Mouse (Mus musculus): Measurements from ENCODE around the gene Otulin. TPM values are rescaled to one million over a fixed set of nuclear protein-coding genes. Genes with fewer than 3 reads are reported as not detected.

Gene Otulin
- total and polyA plus RNA-seq, 3 experiments, result 40.0 to 84.8 (median 80.2) TPM

GRCm38 (mm10) chr15:27493516-27493915, 137.0 kb downstream of the Otulin start:
- no peak overlapping the region for H3K4me2 ChIP-seq (ENCODE audit: insufficient read depth, low read depth, poor library complexity, severe bottlenecking)
- no peaks in the 10 kb centered on the region for H3K79me2 ChIP-seq (replicated peaks; ENCODE audit: control insufficient read depth, extremely low read depth, insufficient read depth, poor library complexity, severe bottlenecking)
- H3K27ac ChIP-seq (ENCODE audit: insufficient read depth, low read depth), result no peak overlapping the region
- dilution Hi-C loops (cut with MboI; ENCODE audit: extremely low pct_ligation_motif_present, extremely low pct_unique_long_range_greater_than_20kb, low sequenced_read_pairs), result no loop called here
- no peaks in the 10 kb centered on the region for H3K9me3 ChIP-seq (replicated peaks; ENCODE audit: low read length)
- H3K36me3 ChIP-seq (replicated peaks in 1 of 2; ENCODE audit: control insufficient read depth in 1 of 2, insufficient read depth in 1 of 2, low read length in 1 of 2), result peaks cover 0 to 12% of the 10 kb centered on the region in 2 experiments
- no peak overlapping the region for H3K9ac ChIP-seq (ENCODE audit: insufficient read depth, low read depth)
- TF ChIP-seq BHLHE40 (IDR thresholded peaks at IDR 0.05; ENCODE audit: low read depth, low read length) (no peak), NELFE (IDR thresholded peaks at IDR 0.05; ENCODE audit: low read depth, low read length) (no peak), CHD1 (IDR thresholded peaks at IDR 0.05; ENCODE audit: low read depth, low read length) (no peak), MEF2A (IDR thresholded peaks at IDR 0.05; ENCODE audit: borderline replicate concordance, low read depth, low read length) (no peak), E2F4 (IDR thresholded peaks at IDR 0.05; ENCODE audit: insufficient replicate concordance, low read depth, low read length) (no peak)
- in situ Hi-C loops (cut with MboI; ENCODE audit: low pct_ligation_motif_present, low pct_unique_long_range_greater_than_20kb, low sequenced_read_pairs), result no loop called here
- DNase-seq (ENCODE audit: extremely low read depth), result no peak
- H3K27me3 ChIP-seq (replicated peaks), result no peaks in the 10 kb centered on the region
- peaks cover 0 to 15% of the 10 kb centered on the region in 2 experiments; a peak in 1 of 4 replicates for H3K4me1 ChIP-seq (ENCODE audit: control insufficient read depth in 1 of 2, insufficient read depth in 2 of 2)
- H3K4me3 ChIP-seq (replicated peaks in 1 of 3; ENCODE audit: low read depth in 2 of 3, low read length in 2 of 3, poor library complexity in 1 of 3), result no peak overlapping the region

- Histone ChIP-seq H3K4me1 (ENCODE audit: control insufficient read depth in 1 of 2, insufficient read depth in 2 of 2) (peaks cover 0 to 11% of the 10 kb centered on the region in 2 experiments; a peak in 1 of 4 replicates), H3K4me2 (ENCODE audit: insufficient read depth, low read depth, poor library complexity, severe bottlenecking) (no peak overlapping the region), H3K4me3 (replicated peaks in 1 of 3; ENCODE audit: low read depth in 2 of 3, low read length in 2 of 3, poor library complexity in 1 of 3) (no peak overlapping the region), H3K36me3 (replicated peaks in 1 of 2; ENCODE audit: control insufficient read depth in 1 of 2, insufficient read depth in 1 of 2, low read length in 1 of 2) (peaks cover 0 to 16% of the 10 kb centered on the region in 2 experiments), H3K27me3 (replicated peaks) (no peaks in the 10 kb centered on the region), H3K9me3 (replicated peaks; ENCODE audit: low read length) (no peaks in the 10 kb centered on the region), H3K9ac (ENCODE audit: insufficient read depth, low read depth) (no peak overlapping the region), H3K27ac (ENCODE audit: insufficient read depth, low read depth) (no peak overlapping the region), H3K79me2 (replicated peaks; ENCODE audit: control insufficient read depth, extremely low read depth, insufficient read depth, poor library complexity, severe bottlenecking) (no peaks in the 10 kb centered on the region)
- dilution Hi-C loops (cut with MboI; ENCODE audit: extremely low pct_ligation_motif_present, extremely low pct_unique_long_range_greater_than_20kb, low sequenced_read_pairs) (no loop called here), in situ Hi-C loops (cut with MboI; ENCODE audit: low pct_ligation_motif_present, low pct_unique_long_range_greater_than_20kb, low sequenced_read_pairs) (no loop called here)
- TF ChIP-seq RAD21 (IDR thresholded peaks at IDR 0.05; ENCODE audit: low read depth, low read length) (no peak), PAX5 (IDR thresholded peaks at IDR 0.05; ENCODE audit: low read length) (no peak), POLR2AphosphoS2 (IDR thresholded peaks at IDR 0.05; ENCODE audit: low read depth, low read length) (no peak), CHD2 (IDR thresholded peaks at IDR 0.05; ENCODE audit: low read length) (no peak), ZMIZ1 (IDR thresholded peaks at IDR 0.05; ENCODE audit: low read depth, low read length) (no peak), MAZ (IDR thresholded peaks at IDR 0.05; ENCODE audit: low read depth, low read length) (no peak), TCF12 (IDR thresholded peaks at IDR 0.05; ENCODE audit: low read depth, low read length) (no peak), E2F4 (IDR thresholded peaks at IDR 0.05; ENCODE audit: insufficient replicate concordance, low read depth, low read length) (no peak)
- no peak for DNase-seq (ENCODE audit: extremely low read depth)
Measured at GRCm38 (mm10) chr15:27492734-27493133, 137.8 kb downstream of the Otulin start.

Other genes with a start within 250 kb of the Otulin start
- gene Ank, start 164.0 kb downstream of the Otulin start, total RNA-seq (2012; rRNA removed), result 2.3 and 4.6 TPM in 2 replicates
- 6.4 and 8.6 TPM in 2 replicates for gene Ank, start 164.0 kb downstream of the Otulin start, total RNA-seq (2014; rRNA removed)
- 8.1 and 12.4 TPM in 2 replicates for gene Ank, start 164.0 kb downstream of the Otulin start, polyA plus RNA-seq (2012; ENCODE audit: insufficient read length, low read depth)
- gene Otulinl, start 50.9 kb upstream of the Otulin start, total RNA-seq (2012; rRNA removed), result 1.3 and 1.7 TPM in 2 replicates
- gene Otulinl, start 50.9 kb upstream of the Otulin start, total RNA-seq (2014; rRNA removed), result 1.5 and 2.5 TPM in 2 replicates
- gene Otulinl, start 50.9 kb upstream of the Otulin start, polyA plus RNA-seq (2012; ENCODE audit: insufficient read length, low read depth), result 0.84 and 1.3 TPM in 2 replicates